Mouse (Mus musculus): ENCODE measurements around the gene Tubd1. TPM values are rescaled to one million over a fixed set of nuclear protein-coding genes. Genes with fewer than 3 reads are reported as not detected.
A peak's percentile ranks its signal among the peaks of the same experiment; 100 is the strongest.
"Not testable (repeated sequence)": the region's sequence is repeated elsewhere in the genome, so short reads cannot be mapped to it uniquely, and the experiment has no call there.

Gene Tubd1
- polyA plus RNA-seq (2015; fragmentation: Nextera tagmentation; extraction: Ambion mirVana), result 8.8 and 8.9 TPM in 2 replicates

GRCm38 (mm10) chr11:86544639-86545299, at the start of gene Tubd1, which contains the start of gene Rps6kb1:
Gene Tubd1 (plus strand): TSS chr11:86544991.
Gene Rps6kb1 (minus strand): TSS chr11:86544805.
- WGBS, result under 1% methylated on average over 43 of the region's 43 CpGs
- peak within 1 kb of the TSS; percentile 92 for H3K9ac ChIP-seq (replicated peaks)
- peaks cover 24% of the 10 kb centered on the region for H3K4me1 ChIP-seq
- peak within 1 kb of the TSS; percentile 80 for H3K4me2 ChIP-seq (replicated peaks)
- H3K36me3 ChIP-seq, result 0 out of 2 replicates have a peak, but pooled peaks cover 6% of the 10 kb centered on the region
- H3K27ac ChIP-seq (replicated peaks), result peak within 1 kb of the TSS; percentile 83
- peak within 1 kb of the TSS; percentile 87 for H3K4me3 ChIP-seq
- no peaks in the 10 kb centered on the region for H3K9me3 ChIP-seq
- H3K27me3 ChIP-seq, result no peaks in the 10 kb centered on the region
- peak; percentile 99 for ATAC-seq (replicated peaks)

- H3K4me2 ChIP-seq (replicated peaks), result no peak overlapping the region
- ATAC-seq (replicated peaks), result no peak
- 91% methylated on average over 1 of the region's 1 CpGs for WGBS
Observed at GRCm38 (mm10) chr11:86497356-86497755, 47.4 kb upstream of the Tubd1 start.

GRCm38 (mm10) chr11:86497908-86498307, 46.9 kb upstream of the Tubd1 start:
- no peaks in the 10 kb centered on the region for H3K27me3 ChIP-seq
- H3K4me2 ChIP-seq (replicated peaks), result no peak overlapping the region
- WGBS, result 79% methylated on average over 3 of the region's 3 CpGs
- no peaks in the 10 kb centered on the region for H3K4me1 ChIP-seq
- no peak overlapping the region for H3K4me3 ChIP-seq
- H3K36me3 ChIP-seq, result peaks cover 47% of the 10 kb centered on the region
- ATAC-seq (replicated peaks), result no peak
- H3K9me3 ChIP-seq, result no peaks in the 10 kb centered on the region
- no peak overlapping the region for H3K9ac ChIP-seq (replicated peaks)
- no peak overlapping the region for H3K27ac ChIP-seq (replicated peaks)

More at GRCm38 (mm10) chr11:86497356-86497755, 47.4 kb upstream of the Tubd1 start:
- Histone ChIP-seq H3K4me3 (no peak overlapping the region), H3K4me1 (no peaks in the 10 kb centered on the region), H3K9ac (replicated peaks) (no peak overlapping the region), H3K27ac (replicated peaks) (no peak overlapping the region), H3K36me3 (peaks cover 43% of the 10 kb centered on the region), H3K9me3 (no peaks in the 10 kb centered on the region), H3K27me3 (no peaks in the 10 kb centered on the region)

- Histone ChIP-seq H3K4me3 (no peak overlapping the region), H3K4me2 (replicated peaks) (no peak overlapping the region), H3K9me3 (no peaks in the 10 kb centered on the region), H3K9ac (replicated peaks) (no peak overlapping the region), H3K27ac (replicated peaks) (no peak overlapping the region), H3K27me3 (no peaks in the 10 kb centered on the region), H3K36me3 (peaks cover 57% of the 10 kb centered on the region), H3K4me1 (no peaks in the 10 kb centered on the region)
- WGBS, result 84% methylated on average over 1 of the region's 1 CpGs
- no peak for ATAC-seq (replicated peaks)
Observed at GRCm38 (mm10) chr11:86500795-86501194, 44.0 kb upstream of the Tubd1 start.

- Histone ChIP-seq H3K27ac (replicated peaks) (no peak overlapping the region), H3K36me3 (peaks cover 60% of the 10 kb centered on the region), H3K4me1 (no peaks in the 10 kb centered on the region), H3K4me2 (replicated peaks) (no peak overlapping the region), H3K9ac (replicated peaks) (no peak overlapping the region), H3K27me3 (no peaks in the 10 kb centered on the region), H3K4me3 (no peak overlapping the region), H3K9me3 (no peaks in the 10 kb centered on the region)
- 96% methylated on average over 2 of the region's 2 CpGs for WGBS
- ATAC-seq (replicated peaks), result no peak
Observed at GRCm38 (mm10) chr11:86503121-86503520, 41.7 kb upstream of the Tubd1 start.

GRCm38 (mm10) chr11:86507334-86507733, 37.5 kb upstream of the Tubd1 start:
- no peak overlapping the region for H3K4me2 ChIP-seq (replicated peaks)
- H3K36me3 ChIP-seq, result peaks cover 78% of the 10 kb centered on the region
- no peak for ATAC-seq (replicated peaks)
- H3K4me1 ChIP-seq, result no peaks in the 10 kb centered on the region
- H3K9ac ChIP-seq (replicated peaks), result no peak overlapping the region
- WGBS, result 90% methylated on average over 2 of the region's 2 CpGs
- no peaks in the 10 kb centered on the region for H3K27me3 ChIP-seq
- no peak overlapping the region for H3K27ac ChIP-seq (replicated peaks)
- H3K9me3 ChIP-seq, result no peaks in the 10 kb centered on the region
- H3K4me3 ChIP-seq, result no peak overlapping the region

GRCm38 (mm10) chr11:86507991-86508390, 36.8 kb upstream of the Tubd1 start:
- Histone ChIP-seq H3K9me3 (no peaks in the 10 kb centered on the region), H3K27me3 (no peaks in the 10 kb centered on the region), H3K27ac (replicated peaks) (no peak overlapping the region), H3K36me3 (peaks cover 77% of the 10 kb centered on the region), H3K4me1 (no peaks in the 10 kb centered on the region), H3K4me2 (replicated peaks) (no peak overlapping the region), H3K9ac (replicated peaks) (no peak overlapping the region), H3K4me3 (no peak overlapping the region)
- 92% methylated on average over 2 of the region's 2 CpGs for WGBS
- no peak for ATAC-seq (replicated peaks)

- H3K27me3 ChIP-seq, result no peaks in the 10 kb centered on the region
- no peaks in the 10 kb centered on the region for H3K9me3 ChIP-seq
- no peak overlapping the region for H3K9ac ChIP-seq (replicated peaks)
- no peak overlapping the region for H3K27ac ChIP-seq (replicated peaks)
- no peak overlapping the region for H3K4me3 ChIP-seq
- H3K4me2 ChIP-seq (replicated peaks), result no peak overlapping the region
- H3K4me1 ChIP-seq, result no peaks in the 10 kb centered on the region
- H3K36me3 ChIP-seq, result peaks cover 68% of the 10 kb centered on the region
- 87% methylated on average over 3 of the region's 3 CpGs for WGBS
- ATAC-seq (replicated peaks), result no peak
Observed at GRCm38 (mm10) chr11:86516620-86517019, 28.2 kb upstream of the Tubd1 start.

GRCm38 (mm10) chr11:86517229-86517628, 27.6 kb upstream of the Tubd1 start:
- no peak for ATAC-seq (replicated peaks)
- Histone ChIP-seq H3K36me3 (peaks cover 64% of the 10 kb centered on the region), H3K4me3 (no peak overlapping the region), H3K27ac (replicated peaks) (no peak overlapping the region), H3K4me1 (no peaks in the 10 kb centered on the region), H3K27me3 (no peaks in the 10 kb centered on the region), H3K9me3 (no peaks in the 10 kb centered on the region), H3K4me2 (replicated peaks) (no peak overlapping the region), H3K9ac (replicated peaks) (no peak overlapping the region)
- 94% methylated on average over 3 of the region's 3 CpGs for WGBS

- H3K4me3 ChIP-seq, result no peak overlapping the region
- no peaks in the 10 kb centered on the region for H3K4me1 ChIP-seq
- no peak overlapping the region for H3K9ac ChIP-seq (replicated peaks)
- WGBS, result 94% methylated on average over 7 of the region's 7 CpGs
- ATAC-seq (replicated peaks), result no peak
- no peaks in the 10 kb centered on the region for H3K9me3 ChIP-seq
- H3K27ac ChIP-seq (replicated peaks), result no peak overlapping the region
- no peak overlapping the region for H3K4me2 ChIP-seq (replicated peaks)
- peaks cover 68% of the 10 kb centered on the region for H3K36me3 ChIP-seq
- H3K27me3 ChIP-seq, result no peaks in the 10 kb centered on the region
Observed at GRCm38 (mm10) chr11:86519751-86520150, 25.0 kb upstream of the Tubd1 start.

GRCm38 (mm10) chr11:86527528-86527927, 17.3 kb upstream of the Tubd1 start:
- H3K4me1 ChIP-seq, result no peaks in the 10 kb centered on the region
- H3K9ac ChIP-seq (replicated peaks), result no peak overlapping the region
- no peak overlapping the region for H3K4me3 ChIP-seq
- ATAC-seq (replicated peaks), result no peak
- H3K27ac ChIP-seq (replicated peaks), result no peak overlapping the region
- H3K27me3 ChIP-seq, result no peaks in the 10 kb centered on the region
- H3K9me3 ChIP-seq, result no peaks in the 10 kb centered on the region
- H3K4me2 ChIP-seq (replicated peaks), result no peak overlapping the region
- H3K36me3 ChIP-seq, result peaks cover 59% of the 10 kb centered on the region
- 91% methylated on average over 4 of the region's 4 CpGs for WGBS

- no peaks in the 10 kb centered on the region for H3K27me3 ChIP-seq
- no peak for ATAC-seq (replicated peaks)
- H3K27ac ChIP-seq (replicated peaks), result no peak overlapping the region
- H3K36me3 ChIP-seq, result peaks cover 38% of the 10 kb centered on the region
- H3K9ac ChIP-seq (replicated peaks), result no peak overlapping the region
- H3K9me3 ChIP-seq, result no peaks in the 10 kb centered on the region
- WGBS, result 33% methylated on average over 1 of the region's 1 CpGs
- no peaks in the 10 kb centered on the region for H3K4me1 ChIP-seq
- H3K4me3 ChIP-seq, result no peak overlapping the region
- H3K4me2 ChIP-seq (replicated peaks), result no peak overlapping the region
Observed at GRCm38 (mm10) chr11:86532834-86533233, 12.0 kb upstream of the Tubd1 start.

- not testable (repeated sequence) for H3K4me1 ChIP-seq; H3K9ac ChIP-seq (replicated peaks); H3K27ac ChIP-seq (replicated peaks); ATAC-seq (replicated peaks); H3K9me3 ChIP-seq; H3K4me3 ChIP-seq; H3K4me2 ChIP-seq (replicated peaks); H3K27me3 ChIP-seq
- 94% methylated on average over 6 of the region's 6 CpGs for WGBS
- H3K36me3 ChIP-seq, result peaks cover 34% of the 10 kb centered on the region
Observed at GRCm38 (mm10) chr11:86533302-86533701, 11.5 kb upstream of the Tubd1 start.

Measured in forebrain, embryonic 15.5 days (tissue).